Mouse (Mus musculus) spleen, postnatal 36 days (tissue): ENCODE results near the gene Snx21.
"Not testable (repeated sequence)": the region's sequence is repeated elsewhere in the genome, so short reads cannot be mapped to it uniquely, and the experiment has no call there.

ENCODE experiments used
- DNase-seq, 2 experiments: peaks; one replicate each; pipeline ENCODE4 v3.0.0; 2022; ENCODE audit warnings: low spot score in 2 of 2, mixed read lengths in 1 of 2

The Snx21 gene

DNA sequence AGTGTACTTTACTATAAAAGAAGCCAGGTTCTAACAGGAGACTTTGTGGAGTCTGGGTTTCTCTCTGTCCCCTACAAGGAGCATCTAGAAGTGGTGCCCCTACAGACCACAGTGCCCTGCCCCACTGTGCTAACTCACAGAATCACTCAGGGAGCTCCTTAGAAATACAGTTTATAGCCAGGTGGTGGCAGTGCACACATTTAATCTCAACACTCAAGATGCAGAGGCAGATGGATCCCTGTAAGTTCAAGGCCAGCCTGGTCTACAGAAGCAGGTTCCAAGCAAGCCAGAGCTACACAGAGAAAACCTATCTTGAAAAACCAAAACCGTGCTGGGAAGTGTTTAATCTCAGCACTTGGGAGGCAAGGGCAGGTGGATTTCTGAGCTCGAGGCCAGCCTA is 8.1 kb downstream of the Snx21 start:
- no peak for DNase-seq

DNA sequence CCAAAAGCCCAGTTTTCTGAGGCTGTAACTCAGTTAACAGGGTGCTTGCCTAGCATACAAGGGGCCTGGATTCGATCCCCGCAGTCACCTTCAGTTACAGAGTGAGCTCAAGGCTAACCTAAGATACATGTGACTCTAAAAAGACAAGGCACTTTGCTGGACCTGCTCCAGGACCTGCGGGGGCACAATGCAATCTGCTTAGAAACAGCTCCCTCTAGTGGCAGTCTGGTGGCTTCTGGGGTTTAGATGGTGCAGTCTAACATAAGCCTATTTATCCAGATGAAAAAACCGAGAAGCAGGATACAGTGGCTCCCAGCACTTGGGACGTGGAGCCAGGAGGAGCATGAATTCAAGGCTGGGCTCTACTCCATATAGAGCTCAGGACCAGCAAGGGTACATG is 8.7 kb downstream of the Snx21 start:
- DNase-seq, result peak; percentile 67 to 81

DNA sequence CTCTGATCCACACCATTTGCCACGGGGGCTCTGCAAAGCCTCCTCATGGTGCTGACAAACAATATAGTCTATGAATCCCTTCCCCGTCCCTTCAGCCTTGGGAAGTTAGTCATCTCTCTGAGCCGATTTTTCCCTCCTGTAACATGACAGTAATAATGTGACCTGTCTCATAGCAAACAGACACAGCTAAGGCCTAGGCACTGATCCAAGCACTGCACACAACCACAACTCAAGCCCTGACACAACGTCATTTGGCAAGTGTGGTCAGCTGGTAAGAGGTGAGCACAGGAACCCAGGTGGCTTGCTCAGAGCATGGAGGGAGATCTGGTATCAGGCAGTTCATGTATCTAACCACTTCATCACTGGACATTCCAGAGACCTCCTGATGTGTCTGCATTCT is 10.2 kb downstream of the Snx21 start:
- DNase-seq, result no peak

DNA sequence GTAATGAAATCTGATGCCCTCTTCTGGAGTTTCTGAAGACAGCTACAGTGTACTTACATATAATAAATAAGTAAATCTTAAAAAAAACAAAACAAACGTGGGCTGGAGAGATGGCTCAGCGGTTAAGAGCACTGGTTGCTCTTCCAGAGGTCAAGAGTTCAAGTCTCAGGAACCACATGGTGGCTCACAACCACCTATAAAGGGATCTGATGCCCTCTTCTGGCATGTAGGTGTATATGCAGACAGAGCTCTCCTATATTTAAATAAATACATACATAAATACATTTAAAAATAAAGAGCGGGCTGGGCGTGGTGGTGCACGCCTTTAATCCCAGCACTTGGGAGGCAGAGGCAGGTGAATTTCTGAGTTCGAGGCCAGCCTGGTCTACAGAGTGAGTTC is 12.9 kb downstream of the Snx21 start:
- not testable (repeated sequence) for DNase-seq

DNA sequence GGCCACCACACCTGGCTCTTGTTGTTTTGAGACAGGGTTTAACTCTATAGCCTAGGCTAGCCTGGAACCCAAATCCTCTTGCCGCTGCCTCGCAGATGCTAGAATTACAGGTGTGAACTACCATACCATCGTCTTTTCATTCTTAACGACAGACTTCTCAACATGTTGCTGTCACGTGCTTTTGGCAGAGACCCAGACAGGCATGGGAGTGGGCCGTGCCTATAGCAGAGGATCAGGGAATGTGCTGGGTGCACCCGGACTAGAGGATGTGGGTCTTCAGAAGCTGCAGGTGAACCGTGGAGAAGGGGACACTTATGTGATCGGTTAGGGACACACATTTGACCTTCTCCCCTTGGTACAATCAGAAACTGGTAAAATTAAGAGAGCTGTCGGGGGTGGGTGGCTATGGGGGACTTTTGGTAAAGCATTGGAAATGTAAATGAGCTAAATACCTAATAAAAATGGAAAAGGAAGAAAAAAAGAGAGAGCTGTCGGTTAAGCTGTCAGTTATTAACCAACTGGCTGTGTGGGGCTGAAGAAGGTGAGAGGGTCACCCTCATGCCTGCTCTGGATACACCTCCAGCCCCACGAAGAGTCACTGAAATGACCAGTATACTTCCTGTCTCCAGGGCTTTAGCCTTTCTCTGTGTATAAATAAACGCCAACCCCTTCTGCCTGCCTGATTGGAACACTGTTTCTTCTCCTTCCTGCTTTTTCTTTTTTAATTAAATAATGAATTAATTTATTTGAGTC is 14.8 kb downstream of the Snx21 start:
- no peak for DNase-seq

DNA sequence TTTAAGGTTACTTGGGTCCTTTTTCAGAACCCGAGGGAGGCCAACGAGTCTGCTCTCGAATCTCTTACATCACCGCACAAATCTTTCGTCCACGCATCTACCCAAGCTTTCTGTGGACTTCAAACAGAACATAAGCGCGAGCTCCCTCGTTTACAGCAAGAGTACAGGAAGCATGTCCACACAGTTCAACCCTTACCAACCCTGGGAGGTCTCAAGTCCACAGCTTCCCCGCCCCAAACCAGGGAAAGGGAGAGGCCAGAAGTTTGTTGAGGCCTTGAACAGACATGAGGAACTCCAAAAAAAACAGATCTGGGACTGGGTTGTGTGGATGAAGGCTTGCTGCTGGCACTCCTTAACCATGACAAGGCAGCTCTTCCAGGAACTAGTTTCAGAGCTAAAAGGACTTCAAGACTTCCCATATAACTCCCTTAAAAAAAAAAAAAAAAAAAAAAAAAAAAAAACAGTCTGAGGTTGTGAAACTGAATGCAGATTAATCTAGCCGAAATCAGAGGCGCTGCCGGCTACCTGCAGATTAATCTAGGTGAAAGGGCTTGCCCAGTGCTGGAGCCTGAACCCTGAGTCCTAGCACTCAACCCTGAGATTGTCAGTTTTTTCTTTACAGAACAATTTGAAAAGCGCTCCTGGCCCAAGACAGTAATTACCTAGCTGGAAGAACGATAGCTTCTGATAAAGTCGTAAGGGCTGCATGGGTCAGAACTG is 17.7 kb downstream of the Snx21 start:
- no peak for DNase-seq

DNA sequence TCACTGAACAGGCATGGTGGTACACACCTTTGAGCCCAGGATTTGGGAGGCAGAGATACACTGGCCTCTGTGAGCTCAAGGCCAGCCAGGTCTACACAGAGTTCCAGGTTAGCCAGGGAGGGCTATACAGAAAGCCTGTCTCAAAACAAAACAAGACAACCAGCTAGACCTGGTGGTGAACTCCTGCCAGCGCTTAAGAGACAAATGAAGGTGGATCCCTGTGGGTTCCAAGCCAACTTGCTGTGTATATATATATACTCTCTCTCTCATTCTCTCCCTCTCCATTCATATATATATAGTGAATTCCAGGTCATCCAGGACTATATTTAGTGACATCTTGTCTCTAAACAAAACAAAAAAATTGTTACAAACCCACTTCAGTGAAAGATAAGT is 18.3 kb downstream of the Snx21 start:
- DNase-seq, result no peak

DNA sequence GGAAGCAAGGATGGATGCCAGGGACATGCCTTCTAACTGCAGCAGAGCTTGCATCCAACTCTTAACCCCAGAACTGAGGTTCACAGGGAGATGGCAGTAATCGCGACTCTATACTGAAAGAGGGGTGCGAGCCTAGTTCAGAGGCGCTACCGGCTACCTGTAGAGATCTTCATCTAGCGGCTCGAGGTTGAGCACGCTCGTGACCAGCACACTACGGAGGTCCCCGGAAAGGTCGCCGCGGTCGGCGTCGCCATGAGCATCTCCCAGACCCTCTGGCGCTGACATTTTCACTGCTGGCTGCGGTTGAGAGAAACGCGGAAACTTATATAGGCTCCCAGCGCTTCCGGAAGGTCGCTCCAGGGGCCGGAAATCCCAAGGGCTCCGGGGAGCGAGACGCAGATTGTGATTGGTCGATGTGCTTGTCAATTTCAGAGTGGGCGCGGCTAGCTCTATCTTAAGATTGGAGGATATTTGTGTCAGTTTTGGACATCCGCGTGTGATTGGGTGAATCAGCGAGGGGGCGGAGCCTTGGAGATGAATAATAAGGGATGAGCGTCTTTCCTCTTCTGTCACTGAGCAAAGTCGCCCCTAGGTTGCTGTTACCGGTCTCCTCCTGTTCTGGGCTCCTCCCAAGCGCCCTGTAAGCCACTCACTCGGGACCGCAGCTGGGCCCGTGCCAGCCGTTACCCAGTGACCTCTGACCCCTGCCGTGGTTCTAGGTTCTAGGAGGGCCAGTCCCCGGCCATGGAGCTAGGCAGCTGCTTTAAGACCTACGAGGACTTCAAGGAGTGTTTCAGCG is 19.1 kb downstream of the Snx21 start, which contains the start of the genes Acot8 and Zswim3:
Acot8 (minus strand) TSS at position 350 of the 799 bp plus-strand sequence.
Zswim3 (plus strand) TSS at position 566 of the 799 bp plus-strand sequence.
- DNase-seq, result peak; percentile 97 to 99

DNA sequence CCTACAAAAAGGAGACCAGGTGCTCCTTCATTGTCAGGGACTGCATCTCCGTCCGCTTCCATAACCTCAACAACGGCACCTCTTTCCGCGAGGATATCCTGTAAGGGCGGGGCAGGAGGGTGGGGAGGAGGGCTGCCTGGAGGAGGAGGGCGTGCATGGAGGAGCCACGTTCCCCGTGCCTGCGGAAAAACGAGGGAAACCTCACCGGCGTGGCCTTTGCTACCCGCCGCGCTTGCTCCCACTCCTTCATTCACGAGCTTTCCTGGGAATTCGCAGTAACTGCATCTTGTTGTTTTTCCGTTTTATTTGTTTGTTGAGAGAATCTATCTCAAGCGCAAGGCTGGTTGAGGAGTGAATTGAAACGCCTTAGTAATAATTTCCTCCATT is 19.7 kb downstream of the Snx21 start:
- no peak for DNase-seq

DNA sequence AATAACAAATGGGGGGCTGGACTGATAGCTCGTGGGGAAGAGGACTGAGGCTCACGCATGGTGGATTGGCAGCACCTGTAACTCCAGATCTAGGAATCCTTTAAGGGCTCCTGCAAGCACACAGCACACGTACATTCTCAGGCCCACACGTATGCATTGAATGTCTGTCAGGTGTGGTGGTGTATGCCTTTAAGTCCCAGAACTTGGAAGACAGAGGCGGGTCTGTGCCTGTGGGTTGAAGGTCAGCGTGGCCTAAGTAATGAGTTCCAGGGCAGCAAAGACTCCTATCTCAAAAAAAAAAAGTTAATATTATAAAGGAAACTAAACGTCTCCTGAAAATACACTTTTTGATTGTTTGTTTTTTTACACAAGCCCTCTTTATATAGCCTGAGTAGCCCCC is 21.0 kb downstream of the Snx21 start:
- DNase-seq, result no peak

DNA sequence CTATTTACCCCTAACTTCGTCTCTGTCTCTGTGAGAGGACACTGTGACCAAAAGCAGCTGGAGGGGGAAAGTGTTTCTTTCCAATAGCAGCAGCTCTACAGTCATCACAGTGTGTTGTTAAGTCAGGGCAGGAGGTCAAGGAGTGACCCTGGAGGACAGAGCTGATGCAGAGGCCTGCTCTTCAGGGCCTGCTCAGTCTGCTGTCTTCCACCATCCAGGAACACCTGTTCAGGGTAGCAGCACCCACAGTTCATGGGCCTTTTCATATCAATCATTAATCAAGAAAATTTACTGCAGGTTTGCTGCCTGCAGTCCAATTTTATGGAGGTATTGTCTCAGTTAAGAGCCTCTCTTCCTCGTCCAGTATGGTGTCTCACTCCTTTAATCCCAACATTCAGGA is 27.9 kb downstream of the Snx21 start:
- no peak for DNase-seq

DNA sequence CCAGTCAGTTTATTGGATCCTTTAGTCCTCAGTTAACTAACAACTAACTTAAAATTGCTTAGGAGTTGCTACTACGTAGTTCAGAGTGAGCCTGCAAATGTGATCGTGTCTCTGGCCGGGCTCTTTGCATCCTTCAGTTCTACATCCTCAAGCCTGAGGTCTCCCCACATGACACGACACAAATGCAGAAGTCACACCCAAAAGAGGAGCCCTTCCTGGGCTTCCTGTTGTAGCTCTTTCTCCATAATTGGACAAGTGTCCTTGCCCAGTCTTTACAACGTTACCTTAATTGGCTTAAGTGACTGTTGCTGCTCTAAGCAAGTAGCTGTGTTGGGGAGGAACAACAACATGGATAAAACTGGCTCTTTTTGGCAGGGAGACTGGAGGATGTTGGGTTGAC is 29.7 kb downstream of the Snx21 start:
- no peak for DNase-seq

DNA sequence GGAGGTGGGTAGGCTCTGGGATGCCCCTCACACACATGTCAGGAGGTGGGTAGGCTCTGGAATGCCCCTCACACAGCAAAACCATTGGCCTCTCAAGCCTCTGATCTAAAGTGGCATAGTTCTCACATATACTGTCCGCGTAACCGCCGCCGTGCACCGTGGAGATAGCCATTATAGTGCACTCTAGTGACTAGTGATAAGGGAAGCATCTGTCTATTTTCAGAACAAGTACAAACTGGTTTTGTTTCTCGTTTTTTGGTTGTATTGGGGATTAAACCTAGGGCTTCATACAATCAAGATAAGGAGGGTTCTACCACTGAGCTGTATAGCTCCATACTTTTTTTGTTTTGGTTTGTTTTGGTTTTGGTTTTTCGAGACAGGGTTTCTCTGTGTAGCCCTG is 30.2 kb downstream of the Snx21 start:
- DNase-seq, result no peak

DNA sequence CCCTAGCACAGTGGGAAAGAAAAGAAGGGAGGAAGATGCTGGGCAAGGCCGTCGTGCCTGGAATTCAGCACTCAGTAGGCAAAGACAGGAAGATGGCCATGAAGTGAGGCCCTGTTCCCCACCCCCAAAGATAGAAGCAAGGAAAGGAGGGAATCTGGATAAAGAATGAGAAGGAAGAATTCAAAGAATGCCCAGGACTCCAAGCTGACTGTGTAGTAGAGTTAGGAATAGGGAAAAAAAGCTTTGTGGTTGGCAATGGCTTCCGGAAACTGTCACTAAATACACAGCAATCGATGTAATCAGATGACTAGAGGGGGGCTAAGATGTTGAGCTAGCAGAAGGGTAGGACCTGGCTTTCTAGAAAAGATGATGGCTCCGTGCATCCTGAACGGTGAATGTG is 31.6 kb downstream of the Snx21 start:
- DNase-seq, result no peak

DNA sequence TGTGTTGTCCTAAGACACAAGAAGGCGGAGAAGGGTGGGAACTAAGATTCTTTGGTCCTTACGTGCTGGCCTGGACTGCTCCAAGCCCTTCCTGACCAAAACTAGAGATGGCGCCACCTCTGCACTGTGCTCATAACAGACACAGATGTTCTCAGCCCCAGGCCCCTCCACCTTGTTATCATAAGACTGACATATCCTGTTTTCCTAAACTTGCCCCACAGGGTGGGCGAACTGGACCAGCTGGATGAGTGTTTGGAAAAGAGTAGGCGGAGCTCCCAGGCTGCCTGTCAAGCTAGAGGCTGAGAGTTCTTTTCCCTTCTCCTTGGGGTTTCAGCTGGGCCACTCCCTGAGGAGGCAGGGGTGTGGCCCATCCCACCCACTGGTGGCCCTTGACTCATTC is 32.1 kb downstream of the Snx21 start:
- no peak for DNase-seq

DNA sequence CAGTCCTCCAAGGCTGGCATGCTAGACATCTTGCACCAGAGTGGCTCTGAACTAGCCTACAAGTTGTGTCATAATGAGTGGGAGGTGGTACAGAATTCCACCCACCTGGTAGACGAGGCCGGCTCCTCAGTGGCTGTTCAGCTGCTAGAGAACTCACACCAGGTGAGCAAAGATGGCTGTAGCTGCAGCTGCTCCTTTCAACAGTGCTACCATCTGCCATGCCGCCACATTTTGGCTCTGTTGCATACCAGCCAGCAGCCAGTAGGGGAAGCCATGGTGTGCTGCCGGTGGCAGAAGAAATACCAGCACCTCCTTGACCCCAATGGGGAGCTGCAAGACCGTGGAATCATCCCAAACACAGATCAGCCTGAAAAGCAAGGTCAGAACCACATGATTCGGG is 35.4 kb downstream of the Snx21 start:
- no peak for DNase-seq

DNA sequence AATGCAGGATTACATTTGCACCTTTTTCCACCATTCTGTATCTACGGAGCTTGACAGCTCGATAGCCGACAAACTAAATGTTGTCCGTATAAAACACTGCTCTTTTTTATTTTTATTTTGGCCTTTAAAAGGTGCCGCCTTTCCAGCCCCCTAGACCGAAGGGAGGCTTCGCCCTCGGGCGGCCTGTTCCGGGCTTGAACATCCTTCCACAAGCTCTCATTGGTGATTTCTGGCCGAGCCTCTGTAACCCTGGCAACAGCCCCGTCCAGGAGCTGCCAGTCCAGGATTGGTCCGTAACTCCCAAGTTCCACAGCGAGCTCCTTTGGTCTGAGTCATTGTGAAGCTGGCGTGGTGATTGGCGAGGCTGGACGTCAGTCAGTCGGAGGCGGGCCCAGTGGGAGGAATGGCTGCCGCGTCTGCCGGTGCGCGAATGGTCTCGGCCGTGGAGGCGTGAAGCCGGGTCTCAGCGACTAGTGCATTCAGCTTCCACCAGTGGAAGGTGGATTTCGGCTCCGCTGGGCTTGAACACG is 37.1 kb downstream of the Snx21 start, which contains the start of gene Zswim1:
Zswim1 (plus strand) TSS at position 51 of the 530 bp plus-strand sequence.
- peak; percentile 98 for DNase-seq

DNA sequence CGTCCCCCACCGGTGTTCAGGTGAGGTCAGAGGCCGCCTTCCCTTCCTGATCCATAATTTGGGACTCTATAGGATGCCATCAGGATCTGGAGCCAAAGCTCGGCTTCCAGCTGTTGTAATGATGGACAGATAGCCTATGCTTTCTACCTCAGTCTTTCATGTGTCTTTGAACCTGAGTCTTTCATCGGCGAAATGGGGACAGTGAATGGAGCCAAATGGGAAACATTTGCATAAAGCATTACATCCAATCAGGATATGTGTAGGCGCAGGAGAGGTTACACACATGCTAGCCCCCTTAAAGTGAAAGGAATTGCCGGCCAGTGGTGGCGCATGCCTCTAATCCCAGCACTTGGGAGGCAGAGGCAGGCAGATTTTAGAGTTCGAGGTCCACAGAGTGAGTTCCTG is 37.6 kb downstream of the Snx21 start:
- DNase-seq, result no peak

DNA sequence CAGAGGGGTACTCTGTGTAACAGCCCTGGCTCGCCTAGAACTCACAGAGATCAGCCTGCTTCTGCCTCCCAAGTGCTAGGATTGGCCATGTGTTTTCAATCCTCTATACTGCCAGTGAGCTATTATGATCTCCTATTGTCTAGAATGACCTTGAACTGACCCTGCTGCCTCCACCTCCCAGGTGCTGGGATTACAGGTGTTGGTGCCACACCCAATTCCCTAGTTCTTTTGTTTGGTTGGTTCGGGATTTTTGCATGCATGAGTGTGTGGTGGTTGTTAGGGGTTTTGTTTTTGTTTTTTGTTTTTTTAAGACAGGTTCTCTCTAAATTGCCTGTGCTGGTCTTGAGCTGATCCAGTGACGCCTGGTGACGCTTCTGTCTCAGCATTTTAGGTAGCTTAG is 38.3 kb downstream of the Snx21 start:
- DNase-seq, result no peak

DNA sequence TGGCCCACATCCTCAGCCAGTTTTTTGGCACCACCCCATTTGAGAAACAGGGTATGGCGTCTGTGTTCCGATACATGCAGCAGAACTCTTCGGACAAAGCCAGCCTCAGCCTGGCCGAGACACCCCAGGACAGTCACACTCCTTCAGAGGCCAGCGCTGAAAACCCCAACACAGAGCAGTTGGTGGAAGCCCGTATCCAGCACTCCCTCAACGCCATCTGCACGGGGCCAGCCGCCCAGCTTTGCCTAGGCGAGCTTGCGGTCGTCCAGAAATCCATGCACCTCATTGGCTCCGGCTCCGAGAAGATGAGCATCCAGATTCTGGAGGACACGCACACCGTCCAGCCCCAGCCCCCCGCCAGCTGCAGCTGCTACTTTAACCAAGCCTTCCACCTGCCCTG is 39.9 kb downstream of the Snx21 start:
- no peak for DNase-seq

DNA sequence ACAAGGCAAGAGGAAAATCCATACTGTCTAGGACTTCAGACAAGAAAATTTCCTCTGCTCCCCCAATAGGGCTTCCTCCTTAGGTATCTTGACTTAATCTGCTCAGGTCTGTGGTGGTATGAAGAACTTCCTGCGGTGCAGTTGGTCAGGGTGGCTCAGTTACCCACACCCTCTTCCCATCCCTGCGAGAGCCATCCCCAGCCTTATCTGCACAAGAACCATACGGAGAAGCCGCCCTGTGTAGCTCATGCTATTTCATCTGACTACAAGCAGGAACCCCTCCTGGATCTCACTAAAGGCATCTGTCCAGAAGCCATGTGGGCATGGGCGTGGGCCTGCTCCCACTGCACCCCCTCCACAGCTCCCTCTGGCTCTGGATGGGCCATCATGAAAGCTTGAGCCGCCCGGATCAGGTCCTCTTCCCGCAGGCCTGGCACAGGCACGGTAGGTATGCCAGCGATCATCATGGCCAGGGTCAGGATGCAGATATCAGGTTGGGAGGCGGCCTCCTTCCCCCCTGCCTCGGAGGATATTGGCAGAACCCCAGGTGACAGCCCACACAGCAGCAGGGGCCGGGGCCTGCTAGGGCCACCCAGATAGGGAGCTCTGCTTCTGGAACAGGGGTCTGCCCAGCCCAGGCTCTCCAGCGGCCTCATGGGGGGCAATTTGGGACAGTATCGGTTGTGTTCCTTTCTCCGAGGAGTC is 41.7 kb downstream of the Snx21 start:
- DNase-seq, result no peak

DNA sequence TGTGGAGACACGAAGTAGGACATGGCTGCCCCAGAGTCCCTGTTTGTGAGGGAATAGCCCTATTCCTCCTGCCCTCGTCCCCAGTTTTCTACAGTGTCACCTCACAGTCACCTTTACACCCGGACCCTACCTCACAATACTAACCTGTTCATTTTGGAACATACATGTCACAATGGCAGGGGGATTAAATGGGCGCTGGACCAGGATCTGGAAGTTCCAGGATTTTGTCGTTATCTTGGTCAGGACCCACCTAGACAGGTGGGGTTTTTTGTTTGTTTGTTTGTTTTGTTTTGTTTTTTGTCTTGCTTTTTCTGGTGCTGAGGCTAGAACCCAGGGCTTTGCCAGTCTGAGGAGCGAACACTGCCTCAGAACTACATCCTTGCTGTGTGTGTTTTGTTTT is 42.8 kb downstream of the Snx21 start, which contains the start of gene Spata25:
Spata25 (minus strand) TSS at position 101 of the 400 bp plus-strand sequence.
- DNase-seq, result no peak
